Mouse (Mus musculus) ES-CJ7 (cell line): ENCODE measurements at regions not wholly inside any gene's neighbourhood (a gene's known extent, or its start where the extent isn't known, plus 50 kb on each side); places are given as distances from the start of the nearest gene placed in this dataset.

Source experiments
- DNase-seq: peaks from one replicate; pipeline ENCODE4 v3.0.0; 2011; ENCODE audit warnings: low read depth, low spot score

GRCm38 (mm10) chr11:8377301-8377700 lies 287.0 kb downstream of the Tns3 start:
- DNase-seq = no peak

- no peak for DNase-seq
Observed at GRCm38 (mm10) chr11:8365545-8365944, 298.8 kb downstream of the Tns3 start.

GRCm38 (mm10) chr11:8364703-8365433 lies 299.5 kb downstream of the Tns3 start:
- DNase-seq = no peak

GRCm38 (mm10) chr11:8344938-8345337 lies 319.4 kb downstream of the Tns3 start:
- DNase-seq = no peak

GRCm38 (mm10) chr11:8302347-8303188 lies 361.8 kb downstream of the Tns3 start:
- peak; percentile 59 for DNase-seq

GRCm38 (mm10) chr11:8297462-8297861 lies 366.9 kb downstream of the Tns3 start:
- no peak for DNase-seq

GRCm38 (mm10) chr11:8293322-8294014 lies 370.9 kb downstream of the Tns3 start:
- DNase-seq = peak; percentile 9

- DNase-seq = no peak
Observed at GRCm38 (mm10) chr11:8285271-8285670, 379.1 kb downstream of the Tns3 start.

- DNase-seq = no peak
Observed at GRCm38 (mm10) chr11:8275203-8275602, 389.1 kb downstream of the Tns3 start.

GRCm38 (mm10) chr11:8269171-8269570 lies 395.2 kb downstream of the Tns3 start:
- DNase-seq = peak; percentile 13

- DNase-seq = no peak
Observed at GRCm38 (mm10) chr11:8254036-8254435, 410.3 kb downstream of the Tns3 start.

- DNase-seq = no peak
Observed at GRCm38 (mm10) chr11:8251360-8251759, 413.0 kb downstream of the Tns3 start.

- DNase-seq = no peak
Observed at GRCm38 (mm10) chr11:8249468-8249867, 414.9 kb downstream of the Tns3 start.

GRCm38 (mm10) chr11:8247535-8247934 lies 416.8 kb downstream of the Tns3 start:
- DNase-seq = no peak

- no peak for DNase-seq
Observed at GRCm38 (mm10) chr11:8247024-8247423, 417.3 kb downstream of the Tns3 start.

- DNase-seq = peak; percentile 53
Observed at GRCm38 (mm10) chr11:8245408-8246003, 418.8 kb downstream of the Tns3 start.

- no peak for DNase-seq
Observed at GRCm38 (mm10) chr11:8238498-8238897, 425.8 kb downstream of the Tns3 start.

GRCm38 (mm10) chr11:8237556-8237955 lies 426.8 kb downstream of the Tns3 start:
- DNase-seq = no peak

- no peak for DNase-seq
Observed at GRCm38 (mm10) chr11:8236056-8236455, 428.3 kb downstream of the Tns3 start.

GRCm38 (mm10) chr11:8232636-8233189 lies 431.6 kb downstream of the Tns3 start:
- DNase-seq = no peak

GRCm38 (mm10) chr11:8229787-8230186 lies 434.5 kb downstream of the Tns3 start:
- no peak for DNase-seq
